Mouse (Mus musculus): ENCODE measurements around the gene Rhbdf1.

DNA sequence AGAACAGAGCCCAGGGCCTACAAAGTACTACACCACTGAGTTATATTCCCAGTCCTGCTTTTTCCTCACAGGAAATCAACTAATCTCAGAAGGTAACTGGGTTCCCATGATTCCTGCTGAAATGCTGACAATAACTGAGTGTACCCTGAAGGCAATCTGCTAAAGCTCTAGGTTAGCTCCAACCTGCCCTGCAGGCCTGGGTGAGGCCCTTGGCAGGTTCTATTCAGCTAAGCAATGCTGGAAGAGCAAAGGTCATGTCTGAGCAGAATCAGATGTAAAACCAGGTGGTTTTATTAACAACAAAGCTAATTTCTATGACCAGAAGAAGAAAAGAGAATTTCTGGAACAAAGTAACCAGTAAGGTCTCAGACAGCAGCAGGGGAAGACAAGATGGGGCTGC is 19.3 kb upstream of the Rhbdf1 start:
- TF ChIP-seq CTCF (IDR thresholded peaks at IDR 0.05; ENCODE audit: control insufficient read depth, insufficient read depth, insufficient read length): no peak
- no peak for TF ChIP-seq USF1 (IDR thresholded peaks at IDR 0.05; ENCODE audit: low read depth)
- no peak for TF ChIP-seq MYOD1 (IDR thresholded peaks at IDR 0.05; ENCODE audit: control insufficient read depth, insufficient read length, low read depth)
- no peak for TF ChIP-seq MAX (IDR thresholded peaks at IDR 0.05)
